Mouse (Mus musculus): ENCODE measurements at regions not wholly inside any gene's neighbourhood (a gene's known extent, or its start where the extent isn't known, plus 50 kb on each side); places are given as distances from the start of the nearest gene placed in this dataset.
"Not testable (repeated sequence)": the region's sequence is repeated elsewhere in the genome, so short reads cannot be mapped to it uniquely, and the experiment has no call there.

GRCm38 (mm10) chr12:20802027-20802426 lies 188.2 kb upstream of the Asap2 start:
- in situ Hi-C loops (cut with MseI, MboI): not testable (repeated sequence)

DNA sequence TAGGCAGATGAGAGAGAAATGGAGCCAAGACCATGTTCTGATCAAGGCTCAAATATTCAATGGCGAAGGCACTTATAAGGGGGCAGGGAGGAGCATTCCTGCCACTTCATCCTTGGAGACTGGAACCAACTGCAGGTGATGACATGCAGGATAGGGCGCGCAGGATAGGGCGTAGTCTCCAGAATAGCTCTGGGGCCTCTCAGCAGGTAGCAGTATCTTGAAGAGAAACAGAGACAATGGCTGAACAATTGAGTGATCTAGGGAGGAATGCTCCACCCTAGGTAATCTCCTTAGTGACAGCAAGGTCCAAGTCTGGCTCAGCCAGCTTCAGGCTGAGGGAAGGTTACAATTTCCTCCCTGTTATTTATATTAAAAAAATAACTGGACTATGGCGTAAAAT lies 184.8 kb upstream of the Asap2 start:
- in situ Hi-C loops (cut with MseI, MboI): not testable (repeated sequence)

DNA sequence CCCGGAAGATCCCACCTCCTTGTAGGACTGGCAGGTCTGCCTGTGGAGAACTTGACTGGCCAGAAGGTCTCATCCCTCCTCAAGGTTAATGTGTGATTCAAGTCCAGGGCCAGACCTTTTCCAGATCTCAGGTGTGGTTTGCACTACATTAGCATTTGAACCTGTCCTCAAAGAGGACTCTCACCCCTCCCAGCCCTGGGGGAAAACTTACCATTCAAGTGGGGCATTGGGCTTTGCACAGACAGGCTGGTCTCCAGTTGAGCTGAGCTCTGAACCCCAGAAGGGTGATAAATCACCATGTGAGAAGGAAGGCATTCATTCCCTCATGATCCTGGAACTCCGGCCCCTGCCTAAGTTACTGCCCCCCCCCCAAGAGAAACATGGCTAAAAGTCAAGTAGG lies 183.6 kb upstream of the Asap2 start:
- in situ Hi-C loops (cut with MseI, MboI): no loop called here

GRCm38 (mm10) chr12:20813836-20814235 lies 176.4 kb upstream of the Asap2 start:
- in situ Hi-C loops (cut with MseI, MboI): not testable (repeated sequence)

- in situ Hi-C loops (cut with MseI, MboI): not testable (repeated sequence)
Observed at GRCm38 (mm10) chr12:20815121-20815520, 175.1 kb upstream of the Asap2 start.

- in situ Hi-C loops (cut with MseI, MboI): no loop called here
Observed at GRCm38 (mm10) chr12:20815599-20815998, 174.7 kb upstream of the Asap2 start.

DNA sequence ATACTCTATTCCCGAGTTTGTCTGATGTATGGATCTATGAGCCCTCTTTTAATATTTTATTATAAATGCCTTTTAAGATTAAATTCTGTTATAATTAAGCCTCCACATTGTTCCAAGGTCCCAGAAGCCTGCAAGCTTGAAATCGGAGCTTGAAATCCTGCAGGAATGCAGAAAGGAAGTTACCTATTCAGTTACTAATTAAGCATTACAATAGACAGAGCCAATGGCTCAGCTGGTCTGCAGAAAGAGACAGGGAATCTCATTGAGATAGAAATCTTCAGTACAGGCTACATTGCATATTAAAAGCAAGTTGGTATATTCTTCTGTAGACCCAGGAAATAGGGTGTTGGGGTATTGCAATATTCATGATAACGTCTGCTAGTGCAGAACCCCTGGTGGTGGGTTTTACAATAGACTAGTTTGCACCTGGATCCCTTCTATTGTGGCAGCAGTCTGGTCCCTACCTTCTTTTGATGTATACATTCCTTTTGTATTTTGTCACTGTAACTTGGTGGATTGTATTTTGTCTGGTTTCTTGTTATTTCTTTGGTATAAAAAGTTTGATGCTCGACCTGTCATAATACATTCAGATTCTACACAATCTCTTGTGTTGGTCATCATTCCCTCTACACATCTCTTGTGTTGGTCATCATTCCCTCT lies 146.5 kb upstream of the Asap2 start:
- in situ Hi-C loops (cut with MseI, MboI): not testable (repeated sequence)

DNA sequence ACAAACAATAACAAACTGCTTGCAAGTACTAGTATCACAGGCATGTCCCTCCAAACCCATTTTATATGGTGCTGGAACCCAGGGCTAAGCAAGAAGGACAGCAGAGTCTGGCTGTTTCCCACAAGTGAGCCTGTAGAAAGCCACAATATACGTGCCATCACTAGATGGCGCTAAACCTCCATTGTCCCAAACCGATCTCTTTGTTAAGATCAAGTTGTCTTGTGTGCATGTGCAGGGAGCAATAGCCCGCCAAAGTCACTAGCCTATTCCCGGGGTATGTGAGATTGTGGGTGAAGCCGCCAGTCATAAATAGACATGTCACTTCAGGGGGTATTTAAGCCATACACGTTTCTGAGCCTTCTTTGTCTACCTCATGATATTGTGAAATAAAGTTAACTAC lies 145.4 kb upstream of the Asap2 start:
- in situ Hi-C loops (cut with MseI, MboI): not testable (repeated sequence)

GRCm38 (mm10) chr12:20845297-20845696 lies 145.0 kb upstream of the Asap2 start:
- in situ Hi-C loops (cut with MseI, MboI): no loop called here

GRCm38 (mm10) chr12:20884104-20884503 lies 106.2 kb upstream of the Asap2 start:
- in situ Hi-C loops (cut with MseI, MboI): not testable (repeated sequence)

DNA sequence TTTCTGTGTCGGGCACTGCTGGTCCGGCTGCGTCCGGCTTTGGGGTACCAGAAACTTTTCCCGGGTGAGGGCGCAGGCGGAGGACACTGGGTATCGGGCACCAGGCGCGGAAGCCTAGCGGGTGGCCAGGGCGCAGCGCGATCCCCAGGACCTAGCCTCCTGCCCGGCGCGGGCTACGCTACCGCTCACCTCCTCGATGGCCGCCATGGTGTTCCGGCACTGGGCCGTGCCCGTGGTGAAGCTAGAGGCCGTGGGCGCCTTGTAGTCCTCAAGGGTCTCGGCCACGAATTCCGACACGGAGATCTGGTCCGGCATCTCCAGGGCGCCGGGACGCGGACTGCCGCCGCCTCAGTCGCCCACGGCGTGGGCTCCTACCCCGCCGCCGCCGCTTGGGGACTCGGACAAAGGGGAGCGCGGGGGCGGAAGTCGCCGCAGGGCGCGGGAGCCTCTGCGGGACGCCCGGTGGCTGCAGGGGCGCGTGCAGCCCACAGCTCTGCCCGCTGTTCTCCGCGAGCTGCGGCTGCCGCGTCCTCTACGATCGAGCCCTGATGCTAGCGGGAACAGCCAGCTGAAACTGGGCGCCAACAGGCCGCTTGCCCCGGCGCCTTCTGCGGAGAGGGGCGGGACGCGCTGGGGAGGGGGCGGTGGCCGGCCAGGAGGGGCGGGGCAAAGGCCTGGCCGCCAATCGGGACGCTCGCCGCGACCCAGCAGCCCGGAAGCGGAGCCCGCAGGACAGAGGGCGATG lies 69.4 kb upstream of the Asap2 start:
- in situ Hi-C loops (cut with MseI, MboI): loop anchor here in 1 of 2 experiments (25.0 kb wide), 1 partner anchor 1734 kb away; no protein-coding TSS in a partner anchor

DNA sequence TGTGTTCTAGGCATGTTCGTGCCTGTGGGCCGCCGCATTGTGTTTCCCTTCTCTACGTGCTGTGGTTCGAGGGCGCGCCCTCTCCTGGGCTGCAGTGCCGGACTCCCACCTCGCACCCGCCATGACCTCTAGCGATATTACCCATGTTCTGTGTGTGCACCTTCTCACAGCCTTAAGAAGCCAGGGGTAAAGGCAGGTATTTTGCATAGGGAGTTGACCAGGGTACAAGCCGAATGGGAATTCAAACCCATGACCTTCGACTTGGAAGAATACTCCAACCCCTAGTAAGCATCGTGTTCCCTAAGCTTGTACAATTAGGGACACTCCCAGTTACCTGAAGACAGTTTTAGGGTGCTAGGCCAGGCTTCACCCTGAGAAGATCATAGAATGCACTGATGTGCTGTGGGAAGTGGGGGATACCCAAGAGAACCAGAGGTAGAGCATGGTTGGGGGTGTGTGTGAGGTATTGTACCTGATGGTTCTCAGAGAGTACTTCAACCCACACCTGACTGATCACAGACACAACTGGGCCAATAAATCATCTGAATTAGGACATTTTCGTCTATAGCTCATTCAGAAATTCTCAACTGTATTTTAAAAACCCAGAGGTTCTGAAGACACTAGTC lies 68.7 kb upstream of the Asap2 start:
- in situ Hi-C loops (cut with MseI, MboI): loop anchor here in 1 of 2 experiments (25.0 kb wide), 1 partner anchor 1734 kb away; no protein-coding TSS in a partner anchor

DNA sequence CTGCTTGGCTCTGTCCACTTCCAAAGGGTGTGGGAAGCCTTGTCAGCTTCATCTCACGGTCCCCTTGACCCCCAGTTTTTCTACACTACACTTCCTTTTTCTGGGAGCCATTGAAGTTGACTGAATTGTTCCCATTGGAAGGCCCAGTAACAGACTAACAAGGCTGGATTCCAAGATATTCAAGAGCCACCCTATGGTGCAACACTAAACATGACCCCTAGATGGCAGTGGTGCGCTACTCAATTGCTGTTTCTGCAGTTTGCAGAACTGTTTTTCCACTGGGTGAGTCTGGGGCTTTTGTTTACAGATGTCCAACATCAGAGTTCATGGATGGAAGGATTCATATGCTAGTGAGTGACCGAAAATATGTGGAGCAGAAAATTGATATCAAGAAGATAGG lies 61.3 kb upstream of the Asap2 start:
- in situ Hi-C loops (cut with MseI, MboI): loop anchor here in 1 of 2 experiments (25.0 kb wide), 1 partner anchor 108 kb away; no protein-coding TSS in a partner anchor
